ENCODE assay signal across 8 mouse cellular contexts in genomic region chr1:37985764-37986323, GRCm38 (mm10). TPM values are rescaled to one million over a fixed set of nuclear protein-coding genes. Genes with fewer than 3 reads are reported as not detected.
DNase-seq lines count a peak whose midpoint lies in the region; ATAC-seq and TF ChIP-seq lines count a peak whose summit lies in the region.

No protein-coding gene starts in this region.

- 0 out of 2 replicates have a peak, but pooled peaks have one; percentile 6 for TF ChIP-seq CTCF in embryonic fibroblast, embryonic 13.5 days (IDR thresholded peaks at IDR 0.05; ENCODE audit: borderline replicate concordance, insufficient read depth, low read length)

- no peak for ATAC-seq in CD4-positive, CD25-positive, alpha-beta regulatory T cell, adult 4 months
- ATAC-seq in megakaryocyte progenitor cell, adult 5-6 weeks (replicated peaks; ENCODE audit: poor library complexity) = peak; percentile 58; the same call in 1 of the 2 replicates

- no peak for TF ChIP-seq POLR2A in embryonic fibroblast, embryonic 13.5 days (IDR thresholded peaks at IDR 0.05; ENCODE audit: low read depth, low read length)

- H3K27ac ChIP-seq in embryonic fibroblast, embryonic 13.5 days (ENCODE audit: insufficient read depth, low read length) = no peak overlapping the region

- peak; percentile 43 for DNase-seq in CD4-positive, CD25-positive, alpha-beta regulatory T cell, adult 2 months (ENCODE audit: low read depth, low spot score)
- peak; percentile 40 to 41 for DNase-seq in left cerebral cortex, adult 18-20 months (ENCODE audit: low spot score in 2 of 2)
- no peak for DNase-seq in left cerebral cortex, adult 11 months (ENCODE audit: low spot score)
- DNase-seq in NIH3T3 (ENCODE audit: low read depth) = peak; percentile 66
- DNase-seq in T-cell, adult 2 months (ENCODE audit: low spot score) = no peak

- H3K4me3 ChIP-seq in embryonic fibroblast, embryonic 13.5 days (ENCODE audit: insufficient read depth, low read length) = no peak overlapping the region

- H3K4me1 ChIP-seq in embryonic fibroblast, embryonic 13.5 days (ENCODE audit: control insufficient read depth, insufficient read depth, low read length) = no peaks in the 10 kb centered on the region

RNA-seq across cellular contexts. Expression of gene Txndc9, which starts 11.8 kb away (rescaled TPM):
- polyA plus RNA-seq in CD4-positive, CD25-positive, alpha-beta regulatory T cell, adult 4 months (2017; shearing (Covaris generic)) = 100 to 1,000 TPM; 143 to 173 TPM
- 10 to 100 TPM; 56.6 to 71.1 TPM for total RNA-seq in left cerebral cortex, adult 18-20 months (2021)
- 89.5 and 141 TPM in 2 replicates for polyA plus RNA-seq in embryonic fibroblast, embryonic 13.5 days (2011; ENCODE audit: insufficient read length, low read depth, missing spikeins)
- 52.8 and 64.3 TPM in 2 replicates for total RNA-seq in megakaryocyte progenitor cell, adult 5-6 weeks (2015)
- 42.6 and 51.7 TPM in 2 replicates for total RNA-seq in megakaryocyte progenitor cell, adult 5-6 weeks (2017)

RNA-seq across cellular contexts. Expression of gene Eif5b, which starts 12.0 kb away (rescaled TPM):
- 10 to 100 TPM; 30.5 to 32.9 TPM for polyA plus RNA-seq in CD4-positive, CD25-positive, alpha-beta regulatory T cell, adult 4 months (2017; shearing (Covaris generic))
- 10 to 100 TPM; 40.7 to 41.1 TPM for total RNA-seq in left cerebral cortex, adult 18-20 months (2021)
- polyA plus RNA-seq in embryonic fibroblast, embryonic 13.5 days (2011; ENCODE audit: insufficient read length, low read depth, missing spikeins) = 56.2 and 63.2 TPM in 2 replicates
- total RNA-seq in megakaryocyte progenitor cell, adult 5-6 weeks (2015) = 42.2 and 47.8 TPM in 2 replicates
- 21.8 and 24.6 TPM in 2 replicates for total RNA-seq in megakaryocyte progenitor cell, adult 5-6 weeks (2017)

RNA-seq across cellular contexts. Expression of gene Lyg1, which starts 28.3 kb away (rescaled TPM):
- polyA plus RNA-seq in CD4-positive, CD25-positive, alpha-beta regulatory T cell, adult 4 months (2017; shearing (Covaris generic)) = not detected
- not detected for total RNA-seq in left cerebral cortex, adult 18-20 months (2021)
- polyA plus RNA-seq in embryonic fibroblast, embryonic 13.5 days (2011; ENCODE audit: insufficient read length, low read depth, missing spikeins) = not detected in 2 replicates
- not detected in 2 replicates for total RNA-seq in megakaryocyte progenitor cell, adult 5-6 weeks (2015)
- total RNA-seq in megakaryocyte progenitor cell, adult 5-6 weeks (2017) = not detected in 2 replicates

Comparison
In these comparisons a context has a peak if more than half of its experiments do, and no peak if none do; other contexts are left out.
1. DNase-seq: peak in CD4-positive, CD25-positive, alpha-beta regulatory T cell, adult 2 months (single experiment), left cerebral cortex, adult 18-20 months (2 of 2) and NIH3T3 (single experiment); none in left cerebral cortex, adult 11 months (single experiment) and T-cell, adult 2 months (single experiment).